Mouse (Mus musculus) G1E (cell line): ENCODE measurements around the gene Sult1a1.

Experiments
- CTCF ChIP-seq: IDR thresholded peaks from 2 replicates; pipeline ENCODE4 v1.5.1; 2012; ENCODE audit warnings: low read depth, low read length, inconsistent platforms, mixed read lengths
- GATA1 ChIP-seq: IDR thresholded peaks from 2 replicates; pipeline ENCODE4 v1.6.1; 2012; ENCODE audit warnings: borderline replicate concordance, low read length, inconsistent platforms, mixed read lengths

DNA sequence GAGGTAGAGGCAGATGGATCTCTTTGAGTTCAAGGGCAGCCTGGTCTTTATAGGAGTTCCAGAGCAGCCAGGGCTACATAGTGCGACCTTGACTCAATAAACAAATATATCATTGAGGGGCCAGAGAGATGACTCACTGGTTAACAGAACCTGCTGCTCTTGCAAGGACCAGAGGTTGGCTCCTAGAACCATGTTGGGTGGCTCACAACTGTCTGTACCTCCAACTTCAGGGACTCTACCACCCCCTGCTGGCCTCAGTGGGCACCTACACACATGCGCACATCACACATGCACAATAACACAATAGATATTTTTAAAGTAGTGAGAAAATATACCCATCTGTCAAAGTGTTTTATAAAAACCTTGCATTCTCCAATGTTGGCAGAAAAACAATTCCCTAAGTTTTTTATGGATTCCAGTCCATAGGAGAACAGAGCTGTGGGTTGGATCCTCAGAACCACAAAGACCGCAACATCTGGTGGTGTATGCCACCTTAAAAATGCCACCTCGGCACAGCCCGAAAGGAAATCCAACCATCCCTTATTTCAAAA lies 42.6 kb upstream of the Sult1a1 start:
- TF ChIP-seq CTCF (no peak), GATA1 (no peak)
